Mouse (Mus musculus): ENCODE results near the gene Olfr877.

Olfr877 gene

DNA sequence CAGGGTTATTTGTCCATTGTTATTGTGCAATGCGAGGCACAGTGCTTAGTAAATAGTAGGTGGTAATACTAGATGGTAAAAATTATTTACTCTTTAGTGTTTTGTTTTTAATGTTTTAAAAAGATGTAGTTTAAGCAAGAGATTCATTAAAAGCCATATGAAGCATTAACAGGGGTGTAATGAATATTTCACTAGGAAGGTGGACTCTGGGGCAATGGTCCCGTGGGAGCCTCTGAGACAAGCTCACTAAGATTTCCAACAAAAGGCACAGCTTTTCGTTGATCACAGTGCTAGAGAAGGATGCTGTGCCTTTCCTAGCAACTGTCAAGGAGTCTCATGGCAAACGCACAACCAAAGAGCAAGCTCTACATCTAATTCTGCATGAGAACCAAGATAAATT lies at the start of gene Olfr877:
Gene Olfr877, plus strand, starts transcription at position 301 of the 400 bp plus-strand sequence.
- DNase-seq (ENCODE audit: low read depth in 1 of 2, low spot score in 2 of 2) = no peak

DNA sequence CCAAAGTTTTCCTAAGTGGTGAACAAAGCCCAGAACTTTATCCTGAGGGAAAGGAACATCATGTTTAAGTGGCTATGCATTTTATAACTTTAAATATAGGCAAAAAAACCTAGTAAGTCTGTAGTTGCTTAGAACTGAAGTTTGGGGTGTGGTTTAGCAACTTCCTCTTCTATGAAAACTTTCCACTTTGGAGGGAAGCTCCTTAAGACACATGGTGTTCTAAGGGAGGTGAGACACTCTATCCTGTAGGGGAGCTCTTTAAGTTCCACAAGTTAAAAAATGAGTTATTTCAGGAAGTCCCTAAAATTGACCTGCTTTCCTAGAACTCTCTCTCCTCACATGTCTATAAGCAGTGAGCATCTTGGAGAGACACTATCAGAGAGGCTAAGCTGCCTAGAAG lies 46.8 kb upstream of the Olfr877 start:
- DNase-seq (ENCODE audit: low read depth in 1 of 2, low spot score in 2 of 2) = no peak

DNA sequence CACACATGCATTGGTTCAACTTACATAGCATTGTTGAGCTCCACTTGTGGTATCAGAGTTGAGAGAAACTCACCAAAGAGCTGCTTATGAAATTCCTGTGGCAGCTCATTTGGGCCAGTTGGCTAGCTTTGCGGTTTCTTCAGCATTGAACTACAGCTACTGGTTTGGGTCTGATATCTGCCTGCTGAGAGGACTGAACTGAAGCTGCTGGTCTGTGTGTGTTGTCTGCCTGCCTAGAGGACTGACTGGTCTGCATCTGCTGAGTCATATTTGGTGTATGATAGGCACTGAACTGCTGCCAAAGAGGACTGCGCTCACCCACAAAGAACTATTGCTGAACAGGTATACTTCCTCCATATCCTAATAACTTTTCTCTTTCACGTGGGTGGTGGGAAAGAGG lies 45.6 kb upstream of the Olfr877 start:
- no peak for DNase-seq (ENCODE audit: low read depth in 1 of 2, low spot score in 2 of 2)

DNA sequence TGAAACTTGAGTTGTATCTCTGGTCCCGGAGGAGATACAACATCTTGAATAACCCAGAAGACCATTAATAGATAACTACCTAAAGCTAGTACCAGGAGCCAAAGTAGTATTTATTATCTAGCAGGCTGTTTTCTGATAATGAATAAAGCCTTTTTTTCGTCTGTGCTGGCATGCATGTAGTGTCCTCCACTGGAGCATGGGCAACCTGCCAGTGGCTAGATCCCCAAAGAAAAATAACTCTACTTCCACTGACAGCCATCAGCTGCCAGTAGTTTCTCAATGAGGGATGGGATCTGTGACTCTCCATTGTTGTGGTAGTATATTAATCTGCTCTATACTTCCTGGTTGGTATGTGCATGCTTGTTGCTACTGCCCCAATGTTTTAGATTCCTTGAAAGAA lies 45.1 kb upstream of the Olfr877 start:
- no peak for DNase-seq (ENCODE audit: low read depth in 1 of 2, low spot score in 2 of 2)

DNA sequence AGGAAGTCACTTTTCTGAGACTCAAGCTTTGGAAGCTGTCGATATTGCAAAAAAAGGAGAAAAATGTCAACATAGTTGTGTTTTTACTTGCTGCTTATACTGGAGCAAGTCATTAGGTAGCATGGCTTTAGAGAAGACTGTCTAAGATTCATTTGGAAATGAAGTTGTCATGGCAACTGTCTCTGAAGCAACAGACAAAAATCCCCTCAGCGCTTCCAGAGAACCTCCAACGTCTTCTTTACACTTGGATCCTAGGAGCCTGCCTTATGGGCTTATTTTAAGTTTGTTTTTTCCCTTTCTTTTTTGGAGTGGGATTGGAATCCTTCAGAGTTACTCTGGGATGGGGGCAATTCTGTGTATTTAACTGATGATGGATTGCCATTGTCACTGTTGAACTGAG lies 39.4 kb upstream of the Olfr877 start:
- DNase-seq (ENCODE audit: low read depth in 1 of 2, low spot score in 2 of 2) = no peak

DNA sequence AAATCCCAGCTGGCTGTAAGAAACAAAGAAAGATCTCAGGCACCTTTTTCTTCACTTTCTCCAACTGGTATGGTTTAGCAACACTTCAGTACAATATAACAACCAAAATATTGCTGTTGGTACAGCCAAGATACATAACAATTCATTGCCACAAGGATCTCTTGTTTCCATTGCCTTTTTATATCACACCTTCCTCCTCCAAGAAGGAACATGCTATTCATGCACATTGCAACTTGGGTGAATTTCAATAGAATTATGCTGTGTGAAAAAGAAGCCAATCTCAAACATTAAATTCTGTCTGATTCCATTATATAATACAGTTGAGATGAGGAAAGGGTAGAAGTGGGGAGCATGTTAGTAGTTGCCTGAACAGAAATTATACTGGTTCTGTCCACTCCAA lies 24.2 kb upstream of the Olfr877 start:
- no peak for DNase-seq (ENCODE audit: low read depth in 1 of 2, low spot score in 2 of 2)

DNA sequence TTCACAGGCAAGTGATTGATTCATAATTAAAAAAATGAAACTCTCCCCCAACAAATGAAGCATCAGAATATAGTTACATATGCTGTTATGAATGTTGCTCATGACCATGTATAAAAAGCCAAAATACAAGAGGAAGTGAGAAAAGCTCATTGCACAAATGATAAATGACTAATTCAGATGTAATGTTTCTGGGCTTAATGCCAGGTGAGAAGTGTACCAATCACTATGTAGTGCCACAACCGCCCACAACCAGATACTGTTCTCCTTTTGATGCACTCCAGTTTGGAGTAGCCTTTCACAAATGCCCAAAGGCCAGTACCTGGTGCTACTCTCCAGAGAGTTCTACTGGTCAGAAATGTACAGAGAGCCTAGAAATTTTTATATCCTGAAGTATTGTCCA lies 20.7 kb upstream of the Olfr877 start:
- no peak for DNase-seq (ENCODE audit: low read depth in 1 of 2, low spot score in 2 of 2)

DNA sequence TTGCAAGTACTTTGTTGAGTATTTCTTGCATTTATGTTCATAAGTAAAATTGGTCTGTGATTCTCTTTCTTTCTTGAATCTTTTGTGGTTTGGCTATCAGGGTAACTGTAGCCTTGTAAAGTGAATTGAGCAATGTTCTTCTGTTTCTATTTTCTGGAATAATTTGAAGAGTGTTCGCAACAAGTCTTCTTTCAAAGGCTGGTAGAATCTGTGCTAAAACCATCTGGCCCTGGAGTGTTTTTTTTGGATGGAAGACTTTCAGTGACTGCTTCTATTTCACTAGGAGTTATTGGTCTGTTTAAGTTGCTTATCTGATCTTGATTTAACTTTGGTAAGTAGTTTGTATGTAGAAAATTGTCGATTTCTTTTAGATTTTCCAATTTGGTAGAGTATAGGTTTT lies 4.8 kb upstream of the Olfr877 start:
- no peak for DNase-seq (ENCODE audit: low read depth in 1 of 2, low spot score in 2 of 2)

DNA sequence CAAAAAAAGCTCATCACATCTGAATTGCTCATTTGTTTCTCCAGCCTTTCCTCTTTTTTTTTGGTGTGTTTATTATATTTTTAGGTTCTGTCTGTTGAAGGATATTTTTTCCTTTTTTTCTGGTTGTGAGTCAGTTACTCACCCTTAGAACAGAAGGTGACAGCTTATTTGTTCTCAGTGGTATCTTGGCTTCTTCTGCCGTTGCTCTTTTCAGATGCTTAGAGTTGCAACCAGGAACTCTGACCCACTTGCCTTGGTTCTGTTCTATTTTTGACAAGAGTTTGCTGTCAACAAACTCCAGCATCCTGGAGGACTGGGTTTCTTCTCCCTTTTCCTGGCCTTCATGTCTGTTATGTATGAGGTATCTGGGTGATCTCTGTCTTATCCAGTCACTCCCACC lies 9.3 kb downstream of the Olfr877 start:
- no peak for DNase-seq (ENCODE audit: low read depth in 1 of 2, low spot score in 2 of 2)

DNA sequence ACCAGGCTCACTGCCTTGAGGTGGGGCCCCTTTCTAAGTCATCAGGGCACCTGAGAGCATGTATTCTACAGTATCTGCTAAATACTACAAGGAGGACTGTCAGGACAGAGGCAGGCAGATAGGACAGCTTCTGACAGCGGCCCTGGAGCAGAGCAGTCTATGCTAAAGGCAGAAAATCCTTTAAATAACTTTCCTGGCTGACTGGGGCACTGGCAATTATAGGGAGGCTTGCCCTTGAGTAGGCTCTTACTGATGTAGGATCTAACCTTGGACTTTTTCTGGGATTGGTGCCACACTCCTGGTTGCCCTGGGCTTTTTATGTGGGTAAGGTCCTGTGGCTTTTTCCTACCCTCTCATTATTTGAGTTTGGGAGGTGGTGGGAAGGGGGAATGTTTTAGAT lies 16.2 kb downstream of the Olfr877 start:
- no peak for DNase-seq (ENCODE audit: low read depth in 1 of 2, low spot score in 2 of 2)

DNA sequence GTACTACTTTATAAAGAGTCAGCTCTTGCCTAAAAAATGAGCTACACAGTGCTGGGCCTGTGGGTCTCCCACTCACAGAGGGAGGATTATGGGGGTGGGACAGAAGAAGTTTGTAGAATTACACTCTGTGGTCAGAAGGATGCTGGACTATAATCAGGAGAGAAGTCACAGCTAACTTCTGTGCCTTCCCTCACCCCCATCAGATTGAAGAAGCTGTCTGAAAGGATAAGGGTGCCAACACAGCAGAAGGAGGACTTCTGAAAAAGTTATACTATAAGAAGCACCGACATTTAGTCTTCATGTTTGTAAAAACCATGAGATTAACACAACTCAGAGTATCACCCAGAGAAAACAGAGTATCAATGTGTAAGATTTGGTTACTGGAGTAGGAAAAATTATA lies 17.0 kb downstream of the Olfr877 start:
- no peak for DNase-seq (ENCODE audit: low read depth in 1 of 2, low spot score in 2 of 2)

DNA sequence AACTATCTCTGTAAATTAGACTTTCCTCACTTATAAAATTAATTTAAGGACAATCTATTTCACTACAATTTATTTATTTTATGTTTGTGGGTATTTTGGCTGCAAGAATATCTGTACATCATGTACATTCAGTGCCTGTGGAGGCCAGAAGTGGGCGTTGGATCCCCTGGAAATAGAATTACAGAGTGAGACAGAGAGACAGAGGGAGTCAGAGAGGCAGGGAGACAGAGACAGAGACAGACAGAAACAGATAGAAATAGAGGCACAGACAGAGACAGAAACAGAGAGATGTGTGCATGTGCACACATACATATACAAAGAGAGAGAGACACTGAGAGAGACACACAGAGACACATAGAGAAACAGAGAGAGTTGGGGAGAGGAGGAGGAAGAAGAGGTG lies 17.5 kb downstream of the Olfr877 start:
- DNase-seq (ENCODE audit: low read depth in 1 of 2, low spot score in 2 of 2) = no peak

DNA sequence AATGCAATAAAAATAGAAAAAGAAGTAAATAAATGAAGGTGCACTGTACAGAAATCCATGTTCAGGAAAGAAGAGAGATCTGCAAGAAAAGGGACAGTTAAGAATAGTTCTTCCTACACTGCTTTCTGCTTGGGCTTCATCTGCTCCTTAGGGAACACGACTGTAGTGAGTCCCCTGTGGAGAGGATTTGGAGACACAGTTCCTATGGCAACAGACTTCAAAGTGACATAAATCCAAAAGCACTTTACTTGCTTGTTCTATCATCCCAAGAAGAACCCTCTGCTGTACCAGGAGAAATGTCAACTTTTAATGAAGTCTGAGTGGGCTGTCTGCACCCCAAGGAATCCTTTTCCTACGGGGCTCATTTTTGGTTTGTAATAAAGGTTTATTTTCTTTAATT lies 36.9 kb downstream of the Olfr877 start:
- no peak for DNase-seq (ENCODE audit: low read depth in 1 of 2, low spot score in 2 of 2)

DNA sequence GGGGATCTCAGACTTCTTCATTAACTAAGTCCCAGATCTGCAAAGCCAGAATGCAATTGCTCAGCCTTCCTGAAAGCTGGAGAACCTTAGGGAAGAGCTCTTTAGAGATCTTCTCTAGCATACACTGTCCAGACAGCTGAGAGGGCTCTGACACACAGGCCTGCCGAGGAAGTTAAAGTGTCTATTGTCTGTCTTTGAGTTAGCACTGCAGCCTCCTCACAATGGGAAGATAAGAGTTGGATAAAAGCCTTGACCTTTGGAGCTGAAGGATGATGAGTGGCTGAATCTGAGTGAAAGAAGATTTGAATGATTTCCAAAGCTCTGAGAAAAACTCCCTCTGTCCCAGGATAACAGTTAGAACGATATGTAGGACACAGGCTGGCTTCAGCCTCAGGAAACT lies 42.6 kb downstream of the Olfr877 start, which contains the start of gene Olfr145:
Gene Olfr145, plus strand, starts transcription at position 64 of the 400 bp plus-strand sequence.
- no peak for DNase-seq (ENCODE audit: low read depth in 1 of 2, low spot score in 2 of 2)

DNA sequence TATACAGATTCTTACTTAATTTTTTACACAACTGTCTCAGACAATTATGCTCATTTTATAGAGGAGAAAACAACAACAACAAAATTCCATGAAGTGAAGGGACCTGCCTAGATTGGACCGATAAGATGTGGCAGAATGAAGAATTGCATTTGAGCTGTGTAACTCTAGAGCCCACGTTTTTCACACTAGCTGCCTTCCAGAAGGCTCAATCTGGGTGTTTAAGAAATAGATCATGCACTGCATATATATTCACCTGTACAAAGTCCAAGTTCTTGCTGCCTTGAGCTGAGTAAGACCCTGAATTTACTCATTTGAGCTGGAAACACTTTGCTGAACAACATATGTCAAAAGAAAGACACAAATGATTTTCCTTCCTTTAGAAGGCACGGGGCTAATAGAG lies 51.5 kb downstream of the Olfr877 start:
- no peak for DNase-seq (ENCODE audit: low read depth in 1 of 2, low spot score in 2 of 2)
